8 mouse cellular contexts compared by ENCODE assay signal in genomic region chr2:167630421-167630820, GRCm38 (mm10). TPM values are rescaled to one million over a fixed set of nuclear protein-coding genes. Genes with fewer than 3 reads are reported as not detected.
A peak's percentile ranks its signal among the peaks of the same experiment; 100 is the strongest.
DNase-seq lines count a peak whose midpoint lies in the region; ATAC-seq lines count a peak whose summit lies in the region.

No protein-coding gene starts in this region.

- H3K9me3 ChIP-seq in heart, embryonic 14.5 days (ENCODE audit: control insufficient read depth, low read length) = no peaks in the 10 kb centered on the region
- no peaks in the 10 kb centered on the region for H3K9me3 ChIP-seq in hindbrain, embryonic 14.5 days (ENCODE audit: control insufficient read depth, low read length)
- H3K9me3 ChIP-seq in midbrain, embryonic 14.5 days (ENCODE audit: control insufficient read depth, low read length) = no peaks in the 10 kb centered on the region

- WGBS in heart, embryonic 14.5 days = 46% methylated on average over 5 of the region's 5 CpGs
- 83% methylated on average over 5 of the region's 5 CpGs for WGBS in hindbrain, embryonic 14.5 days
- 79% methylated on average over 5 of the region's 5 CpGs for WGBS in midbrain, embryonic 14.5 days

- peak overlapping the region; percentile 93 for H3K9ac ChIP-seq in heart, embryonic 14.5 days (ENCODE audit: low read length)
- peak overlapping the region; percentile 94 for H3K9ac ChIP-seq in hindbrain, embryonic 14.5 days
- H3K9ac ChIP-seq in midbrain, embryonic 14.5 days (replicated peaks; ENCODE audit: low read length) = peak overlapping the region; percentile 88

- peak overlapping the region; percentile 90 to 94 for H3K4me3 ChIP-seq in heart, embryonic 14.5 days (ENCODE audit: control insufficient read depth in 1 of 2, insufficient read depth in 1 of 2, low read depth in 1 of 2, low read length in 2 of 2)
- H3K4me3 ChIP-seq in brown adipose tissue, adult 24 weeks (ENCODE audit: insufficient read depth, low read depth, low read length) = peak overlapping the region; percentile 80
- peak overlapping the region; percentile 85 for H3K4me3 ChIP-seq in hindbrain, embryonic 14.5 days (replicated peaks; ENCODE audit: low read length)
- peak overlapping the region; percentile 91 for H3K4me3 ChIP-seq in midbrain, embryonic 14.5 days (replicated peaks; ENCODE audit: low read depth, low read length)

- H3K4me1 ChIP-seq in heart, embryonic 14.5 days (ENCODE audit: control insufficient read depth in 2 of 2, insufficient read depth in 2 of 2, low read length in 2 of 2) = peaks cover 40 to 61% of the 10 kb centered on the region in 2 experiments
- H3K4me1 ChIP-seq in brown adipose tissue, adult 24 weeks (ENCODE audit: control insufficient read depth, insufficient read depth, insufficient read length, low read length) = peaks cover 28% of the 10 kb centered on the region
- H3K4me1 ChIP-seq in hindbrain, embryonic 14.5 days (replicated peaks; ENCODE audit: control insufficient read depth, insufficient read depth, low read length) = peaks cover 32% of the 10 kb centered on the region
- H3K4me1 ChIP-seq in midbrain, embryonic 14.5 days (ENCODE audit: control insufficient read depth, insufficient read depth, low read length) = peaks cover 32% of the 10 kb centered on the region

- no peak for ATAC-seq in heart, embryonic 14.5 days (ENCODE audit: insufficient number of reproducible peaks, insufficient read depth, low FRiP score, low read depth)
- no peak for ATAC-seq in hindbrain, embryonic 14.5 days (ENCODE audit: low FRiP score)
- no peak for ATAC-seq in midbrain, embryonic 14.5 days (ENCODE audit: low FRiP score, low TSS enrichment)
- no peak for ATAC-seq in megakaryocyte-erythroid progenitor cell, adult 5-6 weeks (replicated peaks; ENCODE audit: low FRiP score, low TSS enrichment, poor library complexity, severe bottlenecking)

- H3K27me3 ChIP-seq in heart, embryonic 14.5 days (ENCODE audit: control insufficient read depth, insufficient read depth, low read length) = no peaks in the 10 kb centered on the region
- no peaks in the 10 kb centered on the region for H3K27me3 ChIP-seq in hindbrain, embryonic 14.5 days (ENCODE audit: control insufficient read depth, insufficient read depth, low read length)
- no peaks in the 10 kb centered on the region for H3K27me3 ChIP-seq in midbrain, embryonic 14.5 days (ENCODE audit: control insufficient read depth, insufficient read depth, low read length)

- DNase-seq in heart, postnatal 25 days (ENCODE audit: low spot score) = no peak
- DNase-seq in hindbrain, embryonic 14.5 days (ENCODE audit: low spot score) = no peak
- no peak for DNase-seq in midbrain, embryonic 14.5 days
- DNase-seq in retina, embryonic 14.5 days (ENCODE audit: low spot score) = no peak
- no peak for DNase-seq in layer of hippocampus, postnatal 36 days

- peaks cover 21% of the 10 kb centered on the region for H3K36me3 ChIP-seq in heart, embryonic 14.5 days (ENCODE audit: control insufficient read depth, insufficient read depth, low read length)
- no peaks in the 10 kb centered on the region; the same call in 1 of the 2 replicates for H3K36me3 ChIP-seq in hindbrain, embryonic 14.5 days (replicated peaks; ENCODE audit: control insufficient read depth, insufficient read depth)
- H3K36me3 ChIP-seq in midbrain, embryonic 14.5 days (ENCODE audit: control insufficient read depth, insufficient read depth, low read length) = peaks cover 13% of the 10 kb centered on the region

- H3K4me2 ChIP-seq in heart, embryonic 14.5 days (ENCODE audit: low read length) = peak overlapping the region; percentile 68
- H3K4me2 ChIP-seq in hindbrain, embryonic 14.5 days (replicated peaks) = peak overlapping the region; percentile 88
- H3K4me2 ChIP-seq in midbrain, embryonic 14.5 days (ENCODE audit: low read length) = peak overlapping the region; percentile 86

- peak overlapping the region in 1 of 2 experiments; percentile 73; a peak in 2 of 4 replicates for H3K27ac ChIP-seq in heart, embryonic 14.5 days (replicated peaks in 1 of 2; ENCODE audit: control insufficient read depth in 1 of 2, insufficient read depth in 1 of 2, low read depth in 2 of 2, low read length in 2 of 2)
- no peak overlapping the region for H3K27ac ChIP-seq in brown adipose tissue, adult 24 weeks (replicated peaks; ENCODE audit: low read depth, low read length)
- H3K27ac ChIP-seq in hindbrain, embryonic 14.5 days = no peak overlapping the region
- no peak overlapping the region for H3K27ac ChIP-seq in midbrain, embryonic 14.5 days (replicated peaks; ENCODE audit: low read depth, low read length)

- intact Hi-C loops in heart, postnatal 25 days (cut with DNase I) = no loop called here

RNA-seq across cellular contexts. Expression of gene Ube2v1, which starts 1.5 kb away (rescaled TPM):
- 166 and 175 TPM in 2 replicates for polyA plus RNA-seq in heart, embryonic 14.5 days (2014; fragmentation: Nextera tagmentation; extraction: Ambion mirVana)
- total RNA-seq in heart, postnatal 25 days (2021) = 100 to 1,000 TPM in 1 of 2 experiments, 10 to 100 TPM in 1; 99.3 to 105 TPM
- polyA plus RNA-seq in brown adipose tissue, adult 24 weeks (2012; ENCODE audit: insufficient read depth, insufficient read length, missing spikeins) = 113 and 141 TPM in 2 replicates
- 302 and 313 TPM in 2 replicates for polyA plus RNA-seq in hindbrain, embryonic 14.5 days (2014; fragmentation: Nextera tagmentation; extraction: Ambion mirVana)
- 286 and 299 TPM in 2 replicates for polyA plus RNA-seq in midbrain, embryonic 14.5 days (2014; fragmentation: Nextera tagmentation; extraction: Ambion mirVana)
- 194 and 207 TPM in 2 replicates for total RNA-seq in megakaryocyte-erythroid progenitor cell, adult 5-6 weeks (2014; fragmentation: Nextera tagmentation)
- 46.6 and 78.6 TPM in 2 replicates for total RNA-seq in megakaryocyte-erythroid progenitor cell, adult 5-6 weeks (2017)
- 100 to 1,000 TPM; 208 to 231 TPM for total RNA-seq in layer of hippocampus, postnatal 36 days (2021)

RNA-seq across cellular contexts. Expression of gene Gm20431, which starts 30.9 kb away (rescaled TPM):
- polyA plus RNA-seq in heart, embryonic 14.5 days (2014; fragmentation: Nextera tagmentation; extraction: Ambion mirVana) = 0.19 and 5.2 TPM in 2 replicates
- total RNA-seq in heart, postnatal 25 days (2021) = 10 to 100 TPM; 18.0 to 18.4 TPM
- polyA plus RNA-seq in brown adipose tissue, adult 24 weeks (2012; ENCODE audit: insufficient read depth, insufficient read length, missing spikeins) = 1.3 TPM in 1 of 2 replicates, not detected in the other
- 15.5 and 19.8 TPM in 2 replicates for polyA plus RNA-seq in hindbrain, embryonic 14.5 days (2014; fragmentation: Nextera tagmentation; extraction: Ambion mirVana)
- polyA plus RNA-seq in midbrain, embryonic 14.5 days (2014; fragmentation: Nextera tagmentation; extraction: Ambion mirVana) = 8.0 and 11.5 TPM in 2 replicates
- 16.1 TPM in 1 of 2 replicates, not detected in the other for total RNA-seq in megakaryocyte-erythroid progenitor cell, adult 5-6 weeks (2014; fragmentation: Nextera tagmentation)
- not detected in 2 replicates for total RNA-seq in megakaryocyte-erythroid progenitor cell, adult 5-6 weeks (2017)
- total RNA-seq in layer of hippocampus, postnatal 36 days (2021) = 10 to 100 TPM; 39.4 to 47.0 TPM

RNA-seq across cellular contexts. Expression of gene Cebpb, which starts 58.3 kb away (rescaled TPM):
- polyA plus RNA-seq in heart, embryonic 14.5 days (2014; fragmentation: Nextera tagmentation; extraction: Ambion mirVana) = 14.2 and 17.0 TPM in 2 replicates
- 10 to 100 TPM; 58.0 to 84.2 TPM for total RNA-seq in heart, postnatal 25 days (2021)
- polyA plus RNA-seq in brown adipose tissue, adult 24 weeks (2012; ENCODE audit: insufficient read depth, insufficient read length, missing spikeins) = 226 and 227 TPM in 2 replicates
- 3.5 and 3.6 TPM in 2 replicates for polyA plus RNA-seq in hindbrain, embryonic 14.5 days (2014; fragmentation: Nextera tagmentation; extraction: Ambion mirVana)
- polyA plus RNA-seq in midbrain, embryonic 14.5 days (2014; fragmentation: Nextera tagmentation; extraction: Ambion mirVana) = 1.4 TPM in 2 replicates
- total RNA-seq in megakaryocyte-erythroid progenitor cell, adult 5-6 weeks (2014; fragmentation: Nextera tagmentation) = 0.83 and 1.4 TPM in 2 replicates
- 2.3 and 3.1 TPM in 2 replicates for total RNA-seq in megakaryocyte-erythroid progenitor cell, adult 5-6 weeks (2017)
- total RNA-seq in layer of hippocampus, postnatal 36 days (2021) = 10 to 100 TPM; 32.6 to 34.3 TPM

RNA-seq across cellular contexts. Expression of gene Tmem189, which starts 59.2 kb away (rescaled TPM):
- 40.6 and 40.9 TPM in 2 replicates for polyA plus RNA-seq in heart, embryonic 14.5 days (2014; fragmentation: Nextera tagmentation; extraction: Ambion mirVana)
- 10 to 100 TPM; 27.2 TPM for total RNA-seq in heart, postnatal 25 days (2021)
- 12.7 and 19.3 TPM in 2 replicates for polyA plus RNA-seq in brown adipose tissue, adult 24 weeks (2012; ENCODE audit: insufficient read depth, insufficient read length, missing spikeins)
- polyA plus RNA-seq in hindbrain, embryonic 14.5 days (2014; fragmentation: Nextera tagmentation; extraction: Ambion mirVana) = 33.9 and 37.5 TPM in 2 replicates
- 28.8 and 29.9 TPM in 2 replicates for polyA plus RNA-seq in midbrain, embryonic 14.5 days (2014; fragmentation: Nextera tagmentation; extraction: Ambion mirVana)
- total RNA-seq in megakaryocyte-erythroid progenitor cell, adult 5-6 weeks (2014; fragmentation: Nextera tagmentation) = 19.5 and 28.4 TPM in 2 replicates
- 10.2 and 16.8 TPM in 2 replicates for total RNA-seq in megakaryocyte-erythroid progenitor cell, adult 5-6 weeks (2017)
- total RNA-seq in layer of hippocampus, postnatal 36 days (2021) = 10 to 100 TPM; 46.2 to 51.6 TPM

Comparison
In these comparisons a context has a peak if more than half of its experiments do, and no peak if none do; other contexts are left out.
1. RNA of gene Cebpb, which starts 58.3 kb away (polyA plus RNA-seq): 226 to 227 TPM in brown adipose tissue, adult 24 weeks; 14.2 to 17.0 TPM in heart, embryonic 14.5 days, 3.5 to 3.6 TPM in hindbrain, embryonic 14.5 days and 1.4 TPM in midbrain, embryonic 14.5 days; every median in the first group is over 10 times any median in the second.
2. Peak in every context shown above with its lines, with median percentiles within 50 percentile points of each other: H3K4me2 ChIP-seq, H3K4me3 ChIP-seq and H3K9ac ChIP-seq.